Mouse (Mus musculus) duodenum, adult 2 months (tissue): Measurements from ENCODE around the gene Noc4l. TPM values are rescaled to one million over a fixed set of nuclear protein-coding genes. Genes with fewer than 3 reads are reported as not detected.

Source experiments
- polyA plus RNA-seq: library from polyadenylated mRNA; depleted of rRNA; stranded (reverse); fragments of >200 nt; gene quantifications from 2 replicates; pipeline ENCODE4 v1.2.3, GENCODE M21; 2012; ENCODE audit warnings: low replicate concordance; rRNA removed

Gene Noc4l
- 38.3 and 50.4 TPM in 2 replicates for polyA plus RNA-seq

DNA sequence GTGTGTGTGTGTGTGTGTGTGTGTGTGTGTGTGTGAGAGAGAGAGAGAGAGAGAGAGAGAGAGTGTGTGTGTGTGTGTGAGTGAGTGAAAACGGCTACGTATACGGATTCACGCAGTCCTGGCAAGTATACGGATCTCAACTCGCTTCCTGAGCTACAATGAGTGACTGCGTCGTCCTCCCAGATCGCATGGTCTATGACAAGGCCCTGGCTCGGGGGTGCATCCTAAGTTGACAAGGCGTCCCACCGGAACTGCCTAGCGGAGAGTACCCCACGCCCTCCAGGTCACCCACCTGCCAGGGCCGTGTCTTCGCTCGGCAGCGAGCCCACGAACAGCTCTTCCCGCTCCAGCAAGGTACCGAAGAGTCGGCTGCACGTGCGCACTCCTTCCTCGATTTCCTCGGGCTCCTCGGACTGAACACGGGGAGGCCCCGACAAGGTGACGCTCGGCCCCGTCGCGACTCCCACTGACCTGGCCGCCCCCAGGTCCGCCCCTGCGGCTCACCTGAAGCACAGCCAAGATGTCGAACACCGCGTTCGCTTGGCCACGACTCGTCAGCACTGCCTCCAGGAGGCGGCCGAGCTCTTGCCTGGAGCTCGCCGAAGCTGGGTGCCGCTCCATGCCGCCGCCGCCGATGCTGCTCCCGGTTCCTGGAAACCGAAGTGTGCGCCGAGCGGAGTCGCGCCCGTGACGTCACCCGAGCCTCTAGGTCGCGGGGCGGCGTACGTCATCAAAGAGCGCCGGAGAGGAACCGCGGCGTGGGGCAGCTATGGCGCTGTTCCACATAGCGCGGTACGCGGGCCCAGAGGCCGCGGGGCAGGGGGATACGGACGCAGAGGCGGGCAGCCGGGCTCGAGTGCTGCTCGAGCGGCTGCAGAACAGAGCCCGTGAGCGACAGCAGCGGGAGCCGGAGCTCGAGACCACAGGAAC is at the start of gene Noc4l, which contains the start of gene Ddx51:
Noc4l (minus strand) TSS at position 699 of the 930 bp plus-strand sequence.
Ddx51 (plus strand) TSS at position 733 of the 930 bp plus-strand sequence.

Other genes starting within 250 kb of the Noc4l start
- 120 and 170 TPM in 2 replicates for gene Fbrsl1, start 204.9 kb downstream of the Noc4l start, polyA plus RNA-seq
- 0.09 and 0.23 TPM in 2 replicates for gene Galnt9, start 109.1 kb downstream of the Noc4l start, polyA plus RNA-seq
- gene Ddx51, start within 50 bp of the Noc4l start, polyA plus RNA-seq, result 2.8 and 9.6 TPM in 2 replicates
- gene Ep400, start 117.3 kb upstream of the Noc4l start, polyA plus RNA-seq, result 36.5 and 58.7 TPM in 2 replicates
- gene Pus1, start 127.2 kb upstream of the Noc4l start, polyA plus RNA-seq, result 20.7 and 22.6 TPM in 2 replicates
- 23.6 and 35.6 TPM in 2 replicates for gene Ulk1, start 156.7 kb upstream of the Noc4l start, polyA plus RNA-seq
- 14.5 and 14.8 TPM in 2 replicates for gene Hscb, start 186.4 kb upstream of the Noc4l start, polyA plus RNA-seq
- gene Chek2, start 186.6 kb upstream of the Noc4l start, polyA plus RNA-seq, result 3.7 and 6.1 TPM in 2 replicates
- gene Ttc28, start 226.4 kb upstream of the Noc4l start, polyA plus RNA-seq, result 1.2 and 2.4 TPM in 2 replicates